Mouse (Mus musculus) heart, postnatal 0 days (tissue): ENCODE measurements around the gene Rhob. TPM values are rescaled to one million over a fixed set of nuclear protein-coding genes. Genes with fewer than 3 reads are reported as not detected.
A peak's percentile ranks its signal among the peaks of the same experiment; 100 is the strongest.

ENCODE experiments used
- ATAC-seq: fragments of 200-750 bp; cut with Nextera tagmentation; 2 replicates; pipeline ENCODE4 v1.8.0; 2017; ENCODE audit warnings: low read depth, moderate number of reproducible peaks, moderate library complexity; ENCODE audit not compliant: insufficient read depth
- DNase-seq: peaks from one replicate; pipeline ENCODE4 v3.0.0-alpha.2; 2016; ENCODE audit warnings: low spot score
- H3K27ac ChIP-seq: fragments of 300-500 bp; sonication (generic); 2 replicates; pipeline ENCODE4 v1.5.1; 2014; ENCODE audit warnings: low read depth, mild to moderate bottlenecking
- H3K27me3 ChIP-seq: fragments of 300-500 bp; sonication (generic); 2 replicates; pipeline ENCODE4 v1.6.1; 2014; ENCODE audit warnings: low read length, mixed read lengths; ENCODE audit not compliant: control insufficient read depth, insufficient read depth
- H3K36me3 ChIP-seq: fragments of 300-500 bp; sonication (generic); replicated peaks from 2 replicates; pipeline ENCODE4 v1.6.1; 2014; ENCODE audit warnings: low read length, mixed read lengths; ENCODE audit not compliant: control insufficient read depth, insufficient read depth
- H3K4me1 ChIP-seq: fragments of 300-500 bp; sonication (generic); 2 replicates; pipeline ENCODE4 v1.6.1; 2014; ENCODE audit warnings: antibody characterized with exemption; ENCODE audit not compliant: control insufficient read depth, insufficient read depth
- H3K4me2 ChIP-seq: fragments of 300-500 bp; sonication (generic); 2 replicates; pipeline ENCODE4 v1.6.1; 2014; ENCODE audit warnings: low read depth, mild to moderate bottlenecking, low read length, moderate library complexity
- H3K4me3 ChIP-seq: fragments of 300-500 bp; sonication (generic); 2 replicates; pipeline ENCODE4 v1.5.1; 2014; ENCODE audit warnings: low read depth, low read length
- H3K9ac ChIP-seq: fragments of 300-500 bp; sonication (generic); replicated peaks from 2 replicates; pipeline ENCODE4 v1.6.1; 2014; ENCODE audit warnings: low read depth, low read length, mixed read lengths
- H3K9me3 ChIP-seq: fragments of 300-500 bp; sonication (generic); replicated peaks from 2 replicates; pipeline ENCODE4 v1.6.1; 2016; ENCODE audit warnings: low read length; ENCODE audit not compliant: control insufficient read depth
- CTCF ChIP-seq: IDR thresholded peaks from 2 replicates; pipeline ENCODE4 v1.5.1; 2016; ENCODE audit warnings: antibody characterized with exemption, control low read depth, low read depth
- EP300 ChIP-seq: IDR thresholded peaks from 2 replicates; pipeline ENCODE4 v1.6.1; 2016; ENCODE audit warnings: antibody characterized with exemption, low read depth
- WGBS: fragments of 180-500 bp; shearing (Covaris S2); extraction: QIAGEN DNeasy Blood & Tissue Kit; methylation state at CpG from one replicate; pipeline ENCODE4 v1.1.7; 2014; 5-methylcytosine and 5-hydroxymethylcytosine counted together
- polyA plus RNA-seq: library from polyadenylated mRNA; unstranded; fragments of >200 nt; fragmentation: Nextera tagmentation; extraction: Ambion mirVana; gene quantifications from 2 replicates; pipeline ENCODE4 v1.2.1, GENCODE M21; 2015
- total RNA-seq: library from RNA; depleted of rRNA; stranded (reverse); fragments of >200 nt; gene quantifications from 2 replicates; pipeline ENCODE4 v1.2.3, GENCODE M21; 2014; ENCODE audit warnings: low replicate concordance

The Rhob gene
- total and polyA plus RNA-seq, 2 experiments from 2014 or later, result 31.4 to 228 TPM

DNA sequence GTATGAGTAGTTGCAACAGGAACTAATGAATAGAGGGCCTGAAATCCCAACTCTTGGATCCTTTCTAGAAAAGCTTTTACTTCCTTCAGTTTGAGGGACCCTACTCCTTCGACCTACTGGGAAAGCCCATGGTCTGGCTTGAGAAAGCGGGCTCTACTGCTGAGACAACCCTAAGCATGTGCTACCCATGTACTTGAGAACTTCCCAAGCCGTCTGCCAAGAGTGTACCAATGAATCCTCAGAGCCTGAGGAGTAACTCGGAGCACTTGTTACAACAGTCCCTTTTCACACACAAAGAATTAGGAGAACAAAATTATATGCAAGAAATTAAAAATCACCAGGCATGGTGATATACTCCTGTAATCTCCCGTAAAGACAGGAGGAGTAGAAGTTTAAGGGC is 37.5 kb upstream of the Rhob start:
- TF ChIP-seq CTCF (no peak), EP300 (no peak)
- ATAC-seq, result no peak
- Histone ChIP-seq H3K4me2 (no peak overlapping the region), H3K9ac (no peak overlapping the region), H3K27me3 (no peaks in the 10 kb centered on the region), H3K36me3 (no peaks in the 10 kb centered on the region), H3K4me3 (no peak overlapping the region), H3K9me3 (no peaks in the 10 kb centered on the region), H3K4me1 (peaks cover 7% of the 10 kb centered on the region), H3K27ac (no peak overlapping the region)
- WGBS, result 87% methylated on average over 5 of the region's 5 CpGs
- DNase-seq, result no peak

DNA sequence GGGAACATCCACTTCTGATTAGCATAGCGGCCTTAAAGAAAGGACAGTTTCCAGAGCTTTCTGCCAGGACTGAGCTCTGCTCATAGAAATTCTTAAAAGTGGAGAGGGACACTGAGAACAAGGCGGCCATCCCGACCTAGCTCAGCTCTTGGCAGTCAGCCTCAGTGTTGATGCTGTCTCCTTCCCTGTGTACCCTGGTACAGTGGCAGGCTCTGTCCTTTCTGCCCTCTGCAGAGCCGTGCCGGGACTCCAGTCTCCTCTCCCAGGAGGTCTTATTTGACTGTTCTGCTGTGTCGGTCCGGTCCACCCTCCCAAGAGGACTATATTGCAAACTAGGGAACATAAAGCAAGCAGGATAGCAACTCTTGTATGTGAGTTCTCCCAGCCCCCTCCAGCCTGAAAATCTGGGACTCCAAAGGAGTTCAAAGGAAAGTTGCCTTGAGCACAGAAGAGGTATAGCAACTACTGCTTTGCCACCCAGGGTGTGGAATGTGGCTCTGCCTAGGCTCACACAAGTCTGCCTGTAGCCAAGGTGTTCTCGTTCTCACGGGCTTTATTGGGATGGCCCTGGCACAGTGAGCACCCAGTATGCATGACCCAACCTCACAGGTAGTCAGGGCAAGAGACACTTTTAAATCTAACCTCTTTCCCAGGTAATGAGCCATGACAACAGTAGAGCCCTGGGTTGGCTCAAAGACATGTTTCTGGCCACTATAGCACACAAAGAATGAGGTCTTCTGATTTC is 36.6 kb upstream of the Rhob start:
- no peak for DNase-seq
- no peak for TF ChIP-seq CTCF
- TF ChIP-seq EP300, result no peak

DNA sequence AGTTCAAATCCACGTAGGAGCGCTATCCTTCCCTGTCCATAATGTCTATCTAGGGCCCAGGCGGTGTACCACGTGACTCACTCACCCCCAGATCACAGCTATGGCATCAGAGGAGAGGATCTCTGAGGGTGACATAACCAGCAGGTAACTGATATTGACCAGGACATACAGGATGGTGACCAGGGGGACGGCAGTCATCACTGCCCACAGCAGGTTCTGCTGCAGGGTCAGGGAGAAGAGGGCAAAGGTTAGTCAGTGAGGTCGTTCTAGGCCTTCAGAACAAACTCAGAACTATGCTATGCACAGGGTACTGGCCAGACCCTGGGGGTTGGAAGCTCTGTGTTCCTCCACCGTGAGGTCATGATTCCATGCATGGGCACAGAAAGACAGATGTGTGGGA is 35.8 kb upstream of the Rhob start:
- Histone ChIP-seq H3K4me2 (no peak overlapping the region), H3K4me3 (no peak overlapping the region), H3K4me1 (peaks cover 7% of the 10 kb centered on the region), H3K9ac (no peak overlapping the region), H3K36me3 (no peaks in the 10 kb centered on the region), H3K27ac (no peak overlapping the region), H3K27me3 (no peaks in the 10 kb centered on the region), H3K9me3 (no peaks in the 10 kb centered on the region)
- no peak for DNase-seq
- 81% methylated on average over 7 of the region's 7 CpGs for WGBS
- ATAC-seq, result peak; percentile 25; the same call in 1 of the 2 replicates
- no peak for TF ChIP-seq CTCF
- TF ChIP-seq EP300, result no peak

More for the DNA sequence above, 36.6 kb upstream of the Rhob start:
- Histone ChIP-seq H3K4me1 (peaks cover 7% of the 10 kb centered on the region), H3K9me3 (no peaks in the 10 kb centered on the region), H3K36me3 (no peaks in the 10 kb centered on the region), H3K27ac (0 out of 2 replicates have a peak overlapping the region, but pooled peaks have one; percentile 17), H3K4me2 (no peak overlapping the region), H3K27me3 (no peaks in the 10 kb centered on the region), H3K4me3 (no peak overlapping the region), H3K9ac (no peak overlapping the region)
- 41% methylated on average over 9 of the region's 9 CpGs for WGBS
- 0 out of 2 replicates have a peak, but pooled peaks have one; percentile 56 for ATAC-seq

DNA sequence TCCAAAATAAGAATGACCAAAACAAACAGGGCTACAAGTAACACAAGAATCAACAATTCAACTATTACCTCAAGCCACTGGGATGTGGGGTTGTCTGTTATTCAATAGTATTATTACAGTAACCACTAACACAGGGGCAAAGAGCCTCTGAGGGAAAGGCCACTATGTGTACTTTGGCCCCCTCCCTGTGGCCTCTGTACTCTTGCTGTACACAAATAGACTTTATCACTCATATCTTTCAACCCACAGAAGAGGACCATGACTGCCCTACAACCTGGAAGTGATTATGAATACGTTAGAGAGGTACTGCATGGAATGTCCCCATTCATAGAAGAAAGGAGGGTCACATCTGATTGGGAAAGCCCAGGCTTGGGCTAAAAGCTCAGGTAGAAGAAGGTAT is 35.1 kb upstream of the Rhob start:
- ATAC-seq (no peak), DNase-seq (no peak)
- Histone ChIP-seq H3K4me2 (no peak overlapping the region), H3K27ac (no peak overlapping the region), H3K4me3 (no peak overlapping the region), H3K9me3 (no peaks in the 10 kb centered on the region), H3K27me3 (no peaks in the 10 kb centered on the region), H3K4me1 (peaks cover 7% of the 10 kb centered on the region), H3K9ac (no peak overlapping the region), H3K36me3 (no peaks in the 10 kb centered on the region)
- no peak for TF ChIP-seq CTCF
- no peak for TF ChIP-seq EP300
- WGBS, result 30% methylated on average over 1 of the region's 1 CpGs

DNA sequence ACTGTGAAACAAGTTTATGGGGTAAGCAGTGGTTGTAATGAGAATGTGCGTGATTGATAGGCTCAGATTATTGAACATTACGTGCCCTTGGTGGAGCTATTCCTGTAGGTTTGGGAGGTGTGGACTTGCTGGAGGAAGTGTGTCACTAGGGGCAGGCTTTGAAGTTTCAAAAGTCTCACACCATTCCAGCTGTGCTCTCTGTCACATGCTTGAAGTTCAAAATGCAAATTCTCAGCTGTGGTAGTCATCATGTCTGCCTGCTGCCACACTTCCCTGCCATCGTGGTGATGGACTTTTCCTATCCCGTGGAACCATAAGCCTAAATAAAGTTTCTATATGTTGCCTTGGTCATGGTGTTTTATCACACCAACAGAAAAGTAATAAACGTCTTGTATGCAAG is 28.0 kb upstream of the Rhob start:
- Histone ChIP-seq H3K27ac (no peak overlapping the region), H3K36me3 (no peaks in the 10 kb centered on the region), H3K4me1 (no peaks in the 10 kb centered on the region), H3K4me2 (no peak overlapping the region), H3K9ac (no peak overlapping the region), H3K4me3 (no peak overlapping the region), H3K9me3 (no peaks in the 10 kb centered on the region), H3K27me3 (no peaks in the 10 kb centered on the region)
- ATAC-seq (no peak), DNase-seq (no peak)
- 65% methylated on average over 5 of the region's 5 CpGs for WGBS
- TF ChIP-seq EP300 (no peak), CTCF (no peak)

DNA sequence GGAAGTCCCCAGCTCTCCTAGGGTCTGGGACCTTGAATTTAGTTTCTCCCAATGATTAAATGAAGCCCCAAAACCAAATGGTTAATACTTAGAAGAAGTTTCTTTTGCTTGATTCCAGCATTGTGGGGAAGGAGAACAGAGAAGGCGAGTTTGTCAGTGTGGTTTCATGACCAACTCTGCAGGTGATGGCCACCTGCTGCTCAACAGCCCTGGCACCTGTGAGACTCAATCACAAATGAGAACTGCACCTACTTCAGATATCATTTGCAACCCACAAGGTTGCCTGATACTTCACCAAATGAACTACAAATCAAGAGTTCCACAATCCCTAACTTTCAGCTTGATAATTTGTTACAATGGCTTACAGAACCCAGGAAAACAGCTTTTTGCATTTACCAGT is 27.4 kb upstream of the Rhob start:
- H3K36me3 ChIP-seq, result no peaks in the 10 kb centered on the region
- no peaks in the 10 kb centered on the region for H3K27me3 ChIP-seq
- no peak overlapping the region for H3K4me3 ChIP-seq
- no peak overlapping the region for H3K4me2 ChIP-seq
- 89% methylated on average over 1 of the region's 1 CpGs for WGBS
- H3K27ac ChIP-seq, result no peak overlapping the region
- no peak for ATAC-seq
- DNase-seq, result no peak
- H3K9me3 ChIP-seq, result no peaks in the 10 kb centered on the region
- no peak overlapping the region for H3K9ac ChIP-seq
- no peak for TF ChIP-seq CTCF
- no peak for TF ChIP-seq EP300
- H3K4me1 ChIP-seq, result 0 out of 2 replicates have a peak, but pooled peaks cover 3% of the 10 kb centered on the region
